Mouse (Mus musculus): ENCODE results near the gene Olfr1387.

GRCm38 (mm10) chr11:49485973-49486372 lies 30.8 kb downstream of the Olfr1387 start:
- TF ChIP-seq CTCF (IDR thresholded peaks at IDR 0.05; ENCODE audit: borderline replicate concordance, extremely low read depth, insufficient read depth, insufficient read length) (no peak), POLR2A (IDR thresholded peaks at IDR 0.05; ENCODE audit: borderline replicate concordance, extremely low read depth, insufficient read depth, insufficient read length, poor library complexity, severe bottlenecking) (no peak)
